Mouse (Mus musculus): ENCODE measurements at regions not wholly inside any gene's neighbourhood (a gene's known extent, or its start where the extent isn't known, plus 50 kb on each side); places are given as distances from the start of the nearest gene placed in this dataset.

- TF ChIP-seq CTCF (IDR thresholded peaks at IDR 0.05; ENCODE audit: extremely low read depth, insufficient read length, insufficient replicate concordance, low read depth, low read length): no peak
- no peak for TF ChIP-seq POLR2A (IDR thresholded peaks at IDR 0.05; ENCODE audit: low read depth, low read length)
Observed at GRCm38 (mm10) chr10:118629360-118630040, 188.7 kb downstream of the Ifng start.
